Comparison of ENCODE assay signal across 21 mouse cellular contexts in the genomic region with DNA sequence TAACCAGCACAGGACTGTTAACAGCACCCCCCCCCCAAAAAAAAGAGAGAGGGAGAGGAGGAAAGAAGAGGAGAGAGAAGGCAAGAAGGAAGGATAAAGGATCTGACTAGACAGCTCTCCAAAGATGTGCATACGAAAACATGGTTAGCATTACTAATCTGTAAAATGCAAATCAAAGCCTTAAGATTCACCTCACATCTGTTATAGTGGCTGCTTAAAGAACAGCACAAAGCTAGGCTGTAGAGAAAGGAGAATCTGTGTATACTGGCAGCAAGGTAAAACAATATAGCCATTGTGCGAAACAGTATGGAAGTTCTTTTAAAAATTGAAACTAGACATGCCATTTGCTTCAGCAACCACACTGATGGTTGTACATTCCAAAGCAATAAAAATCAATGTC. TPM values are rescaled to one million over a fixed set of nuclear protein-coding genes. Genes with fewer than 3 reads are reported as not detected.
DNase-seq lines count a peak whose midpoint lies in the region; ATAC-seq and TF ChIP-seq lines count a peak whose summit lies in the region.
"Had no signal": no experiment of that assay in that cellular context is flagged by ENCODE, and none has a peak within 500 bp of the region (broad histone marks: within the 10 kb centered on the region; RNA-seq: fewer than 3 reads in every experiment).

No protein-coding gene starts in this region.

- H3K9me3 ChIP-seq in hindbrain, embryonic 11.5 days (ENCODE audit: control insufficient read depth, low read length) = no peaks in the 10 kb centered on the region
- H3K9me3 ChIP-seq in midbrain, embryonic 10.5 days (replicated peaks) = no peaks in the 10 kb centered on the region
- H3K9me3 ChIP-seq in midbrain, postnatal 0 days (ENCODE audit: low read length) = no peaks in the 10 kb centered on the region
- H3K9me3 ChIP-seq in lung, postnatal 0 days (ENCODE audit: low read length) = no peaks in the 10 kb centered on the region
- H3K9me3 ChIP-seq: forebrain, embryonic 10.5 days; G1E; intestine, embryonic 15.5 days; limb, embryonic 15.5 days; liver, embryonic 15.5 days had no signal

- no peaks in the 10 kb centered on the region for H3K27me3 ChIP-seq in heart, adult 2 months (ENCODE audit: control insufficient read depth, insufficient read depth, low read length)
- no peaks in the 10 kb centered on the region for H3K27me3 ChIP-seq in hindbrain, embryonic 11.5 days (ENCODE audit: control insufficient read depth, insufficient read depth, low read length)
- no peaks in the 10 kb centered on the region for H3K27me3 ChIP-seq in midbrain, embryonic 10.5 days (ENCODE audit: low read depth, poor library complexity, severe bottlenecking)
- H3K27me3 ChIP-seq in midbrain, postnatal 0 days (ENCODE audit: insufficient read depth, low read length) = no peaks in the 10 kb centered on the region
- no peaks in the 10 kb centered on the region for H3K27me3 ChIP-seq in lung, postnatal 0 days (replicated peaks; ENCODE audit: insufficient read depth, low read length)
- H3K27me3 ChIP-seq: intestine, embryonic 15.5 days; limb, embryonic 15.5 days; liver, embryonic 15.5 days had no signal

- H3K79me2 ChIP-seq in heart, adult 2 months (replicated peaks; ENCODE audit: control insufficient read depth, insufficient read depth, low read length) = peaks cover 3% of the 10 kb centered on the region

- WGBS in heart, adult 2 months = 93% methylated on average over 2 of the region's 2 CpGs
- WGBS in hindbrain, embryonic 11.5 days = 64% methylated on average over 2 of the region's 2 CpGs
- WGBS in midbrain, embryonic 10.5 days = 88% methylated on average over 2 of the region's 2 CpGs
- WGBS in midbrain, postnatal 0 days = 46% methylated on average over 2 of the region's 2 CpGs
- 97% methylated on average over 2 of the region's 2 CpGs for WGBS in lung, postnatal 0 days

- intact Hi-C loops in heart, adult 2 months (cut with DNase I) = no loop called here

- H3K4me1 ChIP-seq in heart, adult 2 months (ENCODE audit: control insufficient read depth, insufficient read depth, low read length) = peaks cover 19% of the 10 kb centered on the region
- peaks cover 6% of the 10 kb centered on the region for H3K4me1 ChIP-seq in hindbrain, embryonic 11.5 days (replicated peaks; ENCODE audit: control insufficient read depth, insufficient read depth, low read length)
- H3K4me1 ChIP-seq in midbrain, embryonic 10.5 days = peaks cover 49% of the 10 kb centered on the region
- H3K4me1 ChIP-seq in midbrain, postnatal 0 days (ENCODE audit: insufficient read depth, low read length) = peaks cover 2% of the 10 kb centered on the region; the same call in 1 of the 2 replicates
- peaks cover 7% of the 10 kb centered on the region; the same call in 1 of the 2 replicates for H3K4me1 ChIP-seq in lung, postnatal 0 days (ENCODE audit: insufficient read depth, low read depth, low read length)

- no peak for TF ChIP-seq EP300 in heart, adult 2 months (IDR thresholded peaks at IDR 0.05; ENCODE audit: insufficient read depth, low read depth, low read length)
- no peak for TF ChIP-seq EP300 in lung, postnatal 0 days (IDR thresholded peaks at IDR 0.05)

- H3K4me3 ChIP-seq in heart, adult 2 months = no peak overlapping the region
- H3K4me3 ChIP-seq in hindbrain, embryonic 11.5 days (ENCODE audit: low read depth, low read length) = no peak overlapping the region
- no peak overlapping the region for H3K4me3 ChIP-seq in midbrain, embryonic 10.5 days
- H3K4me3 ChIP-seq in midbrain, postnatal 0 days (ENCODE audit: low read depth, low read length) = no peak overlapping the region
- H3K4me3 ChIP-seq in lung, postnatal 0 days (ENCODE audit: low read depth, low read length) = no peak overlapping the region
- H3K4me3 ChIP-seq: forebrain, embryonic 10.5 days; intestine, embryonic 15.5 days; limb, embryonic 15.5 days; liver, embryonic 15.5 days had no signal

- TF ChIP-seq CTCF in heart, adult 2 months (IDR thresholded peaks at IDR 0.05) = no peak
- no peak for TF ChIP-seq CTCF in midbrain, postnatal 0 days (IDR thresholded peaks at IDR 0.05)
- TF ChIP-seq CTCF in lung, postnatal 0 days (IDR thresholded peaks at IDR 0.05) = no peak

- peak overlapping the region; percentile 91 for H3K27ac ChIP-seq in heart, adult 2 months
- peak overlapping the region; percentile 40 for H3K27ac ChIP-seq in hindbrain, embryonic 11.5 days (ENCODE audit: low read depth, low read length)
- peak overlapping the region; percentile 50; the same call in 1 of the 2 replicates for H3K27ac ChIP-seq in midbrain, embryonic 10.5 days (replicated peaks)
- H3K27ac ChIP-seq in midbrain, postnatal 0 days (ENCODE audit: low read depth, low read length) = no peak overlapping the region
- H3K27ac ChIP-seq in lung, postnatal 0 days (ENCODE audit: low read length) = no peak overlapping the region
- H3K27ac ChIP-seq: forebrain, embryonic 10.5 days; intestine, embryonic 15.5 days; limb, embryonic 15.5 days; liver, embryonic 15.5 days had no signal

- no peak overlapping the region for H3K4me2 ChIP-seq in hindbrain, embryonic 11.5 days (replicated peaks; ENCODE audit: low read depth, low read length)
- no peak overlapping the region for H3K4me2 ChIP-seq in midbrain, postnatal 0 days (ENCODE audit: low read depth, low read length, poor library complexity, severe bottlenecking)
- H3K4me2 ChIP-seq in lung, postnatal 0 days (replicated peaks; ENCODE audit: low read depth, low read length) = no peak overlapping the region
- H3K4me2 ChIP-seq: intestine, embryonic 15.5 days; limb, embryonic 15.5 days; liver, embryonic 15.5 days had no signal

- no peak for DNase-seq in heart, adult 2 months
- DNase-seq in heart, adult 18-20 months = no peak
- DNase-seq in hindbrain, embryonic 11.5 days (ENCODE audit: low spot score) = peak; percentile 23
- DNase-seq in midbrain, embryonic 10.5 days (ENCODE audit: low spot score) = no peak
- DNase-seq in midbrain, postnatal 0 days (ENCODE audit: low spot score) = peak; percentile 16
- DNase-seq in cerebellum, adult 9-11 months = no peak
- DNase-seq in spleen, postnatal 4 days (ENCODE audit: low spot score in 2 of 2) = no peak
- DNase-seq in lung, postnatal 0 days (ENCODE audit: low spot score) = no peak
- DNase-seq: adrenal gland, postnatal 14 days; cerebellum, adult 18-20 months; heart, postnatal 36 days; kidney, adult 9 months; kidney, postnatal 25 days; lung, postnatal 10 days; retina, postnatal 1 day; thymus, postnatal 4 days had no signal

- peaks cover 40% of the 10 kb centered on the region for H3K36me3 ChIP-seq in heart, adult 2 months (ENCODE audit: control insufficient read depth, insufficient read depth, low read length)
- no peaks in the 10 kb centered on the region for H3K36me3 ChIP-seq in hindbrain, embryonic 11.5 days (ENCODE audit: control insufficient read depth, insufficient read depth, low read length)
- H3K36me3 ChIP-seq in midbrain, embryonic 10.5 days = peaks cover 53% of the 10 kb centered on the region
- peaks cover 12% of the 10 kb centered on the region for H3K36me3 ChIP-seq in midbrain, postnatal 0 days (ENCODE audit: insufficient read depth, low read length)
- H3K36me3 ChIP-seq in lung, postnatal 0 days (ENCODE audit: insufficient read depth, low read length) = peaks cover 3% of the 10 kb centered on the region; the same call in 1 of the 2 replicates

- TF ChIP-seq POLR2A in heart, adult 2 months (IDR thresholded peaks at IDR 0.05; ENCODE audit: insufficient read depth, low read depth, low read length) = no peak

- no peak overlapping the region for H3K9ac ChIP-seq in heart, adult 2 months (ENCODE audit: low read depth, low read length)
- H3K9ac ChIP-seq in hindbrain, embryonic 11.5 days (ENCODE audit: low read depth, low read length) = no peak overlapping the region
- no peak overlapping the region for H3K9ac ChIP-seq in midbrain, postnatal 0 days (replicated peaks; ENCODE audit: low read length, poor library complexity, severe bottlenecking)
- H3K9ac ChIP-seq in lung, postnatal 0 days (replicated peaks; ENCODE audit: low read depth) = no peak overlapping the region
- H3K9ac ChIP-seq: intestine, embryonic 15.5 days; limb, embryonic 15.5 days; liver, embryonic 15.5 days had no signal

- ATAC-seq in hindbrain, embryonic 11.5 days (ENCODE audit: low FRiP score) = no peak
- peak; percentile 47; the same call in 1 of the 2 replicates for ATAC-seq in midbrain, postnatal 0 days (ENCODE audit: low FRiP score)
- no peak for ATAC-seq in lung, postnatal 0 days
- ATAC-seq: intestine, embryonic 15.5 days had no signal

RNA-seq across cellular contexts. Expression of gene Ric8b, which starts 49.1 kb away (rescaled TPM):
- 10 to 100 TPM; 36.5 to 42.1 TPM for total RNA-seq in heart, adult 2 months (2021)
- polyA plus RNA-seq in heart, adult 2 months (2012; rRNA removed) = 20.5 and 34.6 TPM in 2 replicates
- total RNA-seq in heart, adult 18-20 months (2021) = 10 to 100 TPM; 37.8 to 42.2 TPM
- 31.2 and 33.7 TPM in 2 replicates for polyA plus RNA-seq in hindbrain, embryonic 11.5 days (2014; fragmentation: Nextera tagmentation; extraction: Ambion mirVana)
- 28.7 and 30.3 TPM in 2 replicates for polyA plus RNA-seq in midbrain, embryonic 10.5 days (2016; fragmentation: Nextera tagmentation; extraction: Ambion mirVana)
- 48.4 and 61.2 TPM in 2 replicates for total RNA-seq in midbrain, postnatal 0 days (2014; rRNA removed)
- polyA plus RNA-seq in midbrain, postnatal 0 days (2015; fragmentation: Nextera tagmentation; extraction: Ambion mirVana) = 34.5 and 34.8 TPM in 2 replicates
- 9.6 and 12.7 TPM in 2 replicates for polyA plus RNA-seq in lung, postnatal 0 days (2015; fragmentation: Nextera tagmentation; extraction: Ambion mirVana)

Comparison
In these comparisons a context has a peak if more than half of its experiments do, and no peak if none do; other contexts are left out.
1. DNase-seq: peak in hindbrain, embryonic 11.5 days (single experiment) and midbrain, postnatal 0 days (single experiment); none in heart, adult 2 months (0 of 2), heart, adult 18-20 months (0 of 2), midbrain, embryonic 10.5 days (single experiment), cerebellum, adult 9-11 months (single experiment), spleen, postnatal 4 days (0 of 2) and lung, postnatal 0 days (single experiment).
2. H3K27ac ChIP-seq: peak in heart, adult 2 months (single experiment), hindbrain, embryonic 11.5 days (single experiment) and midbrain, embryonic 10.5 days (single experiment); none in midbrain, postnatal 0 days (single experiment) and lung, postnatal 0 days (single experiment).